Mouse (Mus musculus): Measurements from ENCODE around the gene P3h3. TPM values are rescaled to one million over a fixed set of nuclear protein-coding genes. Genes with fewer than 3 reads are reported as not detected.
"Not testable (repeated sequence)": the region's sequence is repeated elsewhere in the genome, so short reads cannot be mapped to it uniquely, and the experiment has no call there.

The P3h3 gene
- total and polyA plus RNA-seq, 2 experiments: 2.1 to 3.0 TPM

DNA sequence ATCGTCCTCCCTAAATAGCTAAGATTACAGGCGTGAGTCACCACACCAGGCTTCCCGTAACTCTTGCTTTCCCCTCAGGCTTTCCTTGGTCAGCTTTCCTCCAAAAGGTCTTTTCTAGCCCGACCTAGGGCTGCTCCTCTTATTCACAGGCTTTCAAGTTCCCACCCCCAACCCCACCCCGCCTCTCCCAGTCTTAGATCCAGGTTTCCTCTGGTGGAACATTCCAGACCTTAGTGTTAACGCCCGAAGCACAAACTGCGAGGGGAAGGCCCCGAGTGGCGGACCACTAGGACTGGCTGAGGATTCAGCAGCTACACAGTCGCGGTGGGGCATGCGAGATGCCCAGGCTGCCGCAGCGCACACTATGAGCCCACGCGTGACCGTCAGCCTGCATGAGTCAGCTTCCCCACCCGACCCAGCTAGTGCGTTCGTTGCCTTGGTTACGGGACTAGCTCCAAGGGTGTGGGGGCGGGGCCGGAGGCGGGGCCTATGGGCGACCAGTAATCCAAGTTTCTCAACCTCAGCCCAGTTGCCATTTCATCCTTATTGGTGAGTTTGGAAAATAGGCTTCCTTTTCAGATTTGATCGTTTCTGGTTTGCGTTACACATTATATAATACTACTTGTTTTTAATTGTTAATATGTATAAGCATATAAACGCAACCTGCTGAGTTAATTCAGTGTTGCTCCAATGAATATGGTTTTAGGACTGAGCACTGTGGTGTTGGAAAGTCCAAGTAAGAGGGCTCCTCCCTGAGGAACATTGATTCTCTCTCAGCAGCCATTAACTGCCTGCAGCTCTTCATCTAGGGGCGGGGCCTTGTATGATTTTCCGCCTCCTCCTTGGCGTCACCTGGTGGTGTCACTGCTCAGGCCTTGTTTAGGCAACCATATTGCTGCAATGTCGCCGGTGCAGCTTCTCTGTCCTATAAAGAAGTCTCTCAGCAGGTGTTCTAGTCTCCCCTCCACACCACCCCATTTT, 51.9 kb downstream of the P3h3 start:
- 4% methylated on average over 34 of the region's 34 CpGs for WGBS
- Histone ChIP-seq H3K36me3 (ENCODE audit: control insufficient read depth, insufficient read depth, low read length) (no peaks in the 10 kb centered on the region), H3K79me2 (ENCODE audit: control insufficient read depth, insufficient read depth, low read length) (no peaks in the 10 kb centered on the region), H3K27me3 (ENCODE audit: control insufficient read depth, insufficient read depth, low read length) (no peaks in the 10 kb centered on the region), H3K9ac (ENCODE audit: low read depth, low read length) (peak overlapping the region; percentile 59), H3K4me1 (ENCODE audit: control insufficient read depth, insufficient read depth, low read length) (peaks cover 17% of the 10 kb centered on the region), H3K4me3 (ENCODE audit: insufficient read depth, low read depth, low read length) (peak overlapping the region; percentile 60), H3K27ac (replicated peaks; ENCODE audit: insufficient read depth, low read depth, low read length) (peak overlapping the region; percentile 88)
- TF ChIP-seq CTCF (IDR thresholded peaks at IDR 0.05; ENCODE audit: low read depth, low read length) (peak; percentile 38; the same call in 1 of the 2 replicates), POLR2A (IDR thresholded peaks at IDR 0.05; ENCODE audit: extremely low read depth, insufficient read depth, low read length) (0 out of 2 replicates have a peak, but pooled peaks have one; percentile 49)
- peak; percentile 93 for DNase-seq (ENCODE audit: extremely low read depth, low read depth, low spot score)

DNA sequence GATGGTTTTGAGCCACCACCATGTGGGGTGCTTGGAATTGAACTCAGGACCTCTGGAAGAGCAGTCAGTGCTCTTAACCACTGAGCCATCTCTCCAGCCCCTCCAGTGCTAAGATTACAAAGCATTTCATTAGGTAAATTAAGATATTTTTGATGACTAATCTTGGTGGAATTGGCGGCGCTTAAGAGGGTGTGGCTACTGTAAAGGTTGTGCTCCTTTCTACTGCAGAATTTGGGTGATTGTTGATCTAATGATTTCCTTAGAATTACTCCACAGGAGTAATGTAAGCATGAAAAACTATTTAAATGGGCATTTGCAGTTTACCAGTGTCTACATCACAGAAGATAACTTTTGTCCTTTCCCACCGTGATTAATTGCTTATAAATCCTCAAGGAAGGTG, 53.2 kb downstream of the P3h3 start:
- Histone ChIP-seq H3K27ac (replicated peaks; ENCODE audit: insufficient read depth, low read depth, low read length) (no peak overlapping the region), H3K27me3 (ENCODE audit: control insufficient read depth, insufficient read depth, low read length) (no peaks in the 10 kb centered on the region), H3K36me3 (ENCODE audit: control insufficient read depth, insufficient read depth, low read length) (no peaks in the 10 kb centered on the region), H3K4me1 (ENCODE audit: control insufficient read depth, insufficient read depth, low read length) (peaks cover 11% of the 10 kb centered on the region), H3K9ac (ENCODE audit: low read depth, low read length) (no peak overlapping the region), H3K4me3 (ENCODE audit: insufficient read depth, low read depth, low read length) (no peak overlapping the region), H3K79me2 (ENCODE audit: control insufficient read depth, insufficient read depth, low read length) (no peaks in the 10 kb centered on the region)
- no peak for DNase-seq (ENCODE audit: extremely low read depth, low read depth, low spot score)
- WGBS: 88% methylated on average over 3 of the region's 3 CpGs
- TF ChIP-seq POLR2A (IDR thresholded peaks at IDR 0.05; ENCODE audit: extremely low read depth, insufficient read depth, low read length) (no peak), CTCF (IDR thresholded peaks at IDR 0.05; ENCODE audit: low read depth, low read length) (no peak)

DNA sequence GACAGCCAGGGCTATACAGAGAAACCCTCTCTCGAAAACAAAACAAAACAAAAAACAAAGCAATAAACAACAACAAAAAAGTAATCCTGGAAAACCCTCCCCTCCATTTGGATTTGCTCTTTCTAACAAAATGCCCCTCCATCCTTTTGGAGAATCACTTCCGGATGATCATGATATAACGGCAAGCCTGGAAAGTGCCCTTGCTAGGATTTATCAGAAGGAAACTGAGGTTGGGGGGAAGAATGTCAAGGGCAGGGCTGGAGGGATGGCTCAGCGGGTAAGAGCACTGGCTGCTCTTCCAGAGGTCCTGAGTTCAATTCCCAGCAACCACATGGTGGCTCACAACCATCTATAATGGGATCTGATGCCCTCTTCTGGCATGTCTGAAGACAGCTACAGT, 53.9 kb downstream of the P3h3 start:
- WGBS: 98% methylated on average over 4 of the region's 4 CpGs
- not testable (repeated sequence) for H3K36me3 ChIP-seq (ENCODE audit: control insufficient read depth, insufficient read depth, low read length)

DNA sequence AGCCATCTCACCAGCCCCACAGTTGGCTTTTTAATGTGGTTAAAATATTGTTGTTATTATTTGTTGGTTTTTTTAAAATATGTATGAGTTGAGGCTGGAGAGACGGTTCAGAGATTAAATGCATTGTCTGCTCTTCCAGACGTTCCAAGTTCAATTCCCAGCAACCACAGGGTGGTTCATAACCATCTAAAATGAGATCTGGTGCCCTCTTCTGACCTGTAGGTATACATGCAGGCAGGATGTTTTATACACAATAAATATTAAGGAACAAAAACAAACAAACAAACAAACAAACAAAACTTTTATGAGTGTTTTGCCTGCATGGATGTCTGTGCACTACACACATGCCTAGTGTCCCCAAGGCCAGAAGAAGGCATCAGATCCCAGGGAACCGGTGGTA, 54.5 kb downstream of the P3h3 start:
- no peak overlapping the region for H3K9ac ChIP-seq (ENCODE audit: low read depth, low read length)
- 88% methylated on average over 3 of the region's 3 CpGs for WGBS
- H3K4me3 ChIP-seq (ENCODE audit: insufficient read depth, low read depth, low read length): no peak overlapping the region
- no peaks in the 10 kb centered on the region for H3K27me3 ChIP-seq (ENCODE audit: control insufficient read depth, insufficient read depth, low read length)
- no peak overlapping the region for H3K27ac ChIP-seq (replicated peaks; ENCODE audit: insufficient read depth, low read depth, low read length)
- TF ChIP-seq POLR2A (IDR thresholded peaks at IDR 0.05; ENCODE audit: extremely low read depth, insufficient read depth, low read length) (no peak), CTCF (IDR thresholded peaks at IDR 0.05; ENCODE audit: low read depth, low read length) (no peak)
- peaks cover 8% of the 10 kb centered on the region for H3K4me1 ChIP-seq (ENCODE audit: control insufficient read depth, insufficient read depth, low read length)
- H3K36me3 ChIP-seq (ENCODE audit: control insufficient read depth, insufficient read depth, low read length): no peaks in the 10 kb centered on the region
- H3K79me2 ChIP-seq (ENCODE audit: control insufficient read depth, insufficient read depth, low read length): no peaks in the 10 kb centered on the region
- DNase-seq (ENCODE audit: extremely low read depth, low read depth, low spot score): no peak

More for the DNA sequence above, 53.9 kb downstream of the P3h3 start:
- DNase-seq (ENCODE audit: extremely low read depth, low read depth, low spot score); H3K27me3 ChIP-seq (ENCODE audit: control insufficient read depth, insufficient read depth, low read length); H3K9ac ChIP-seq (ENCODE audit: low read depth, low read length); H3K79me2 ChIP-seq (ENCODE audit: control insufficient read depth, insufficient read depth, low read length); H3K27ac ChIP-seq (replicated peaks; ENCODE audit: insufficient read depth, low read depth, low read length); H3K4me3 ChIP-seq (ENCODE audit: insufficient read depth, low read depth, low read length): not testable (repeated sequence)
- peaks cover 11% of the 10 kb centered on the region for H3K4me1 ChIP-seq (ENCODE audit: control insufficient read depth, insufficient read depth, low read length)

DNA sequence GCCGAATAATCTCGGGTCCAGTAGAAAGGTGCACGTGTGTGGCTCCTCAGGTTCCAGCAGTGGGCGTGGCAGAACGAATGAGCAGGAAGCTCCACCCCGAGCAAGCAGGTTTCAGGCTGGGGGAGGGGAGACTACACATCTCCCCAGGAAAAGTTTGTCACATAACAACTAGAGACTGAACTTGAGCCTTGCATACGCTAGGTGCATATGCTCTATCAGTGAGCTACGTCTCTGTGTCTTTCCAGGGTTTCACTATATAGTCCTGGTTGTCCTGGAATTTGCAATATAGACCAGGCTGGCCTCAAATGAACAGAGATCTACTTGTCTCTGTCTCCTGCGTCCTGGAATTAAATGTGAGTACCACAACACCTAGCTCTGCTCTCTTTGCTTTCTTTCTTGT, 55.2 kb downstream of the P3h3 start:
- 8% methylated on average over 7 of the region's 9 CpGs for WGBS
- not testable (repeated sequence) for H3K27me3 ChIP-seq (ENCODE audit: control insufficient read depth, insufficient read depth, low read length); H3K36me3 ChIP-seq (ENCODE audit: control insufficient read depth, insufficient read depth, low read length); H3K4me1 ChIP-seq (ENCODE audit: control insufficient read depth, insufficient read depth, low read length); H3K4me3 ChIP-seq (ENCODE audit: insufficient read depth, low read depth, low read length); H3K79me2 ChIP-seq (ENCODE audit: control insufficient read depth, insufficient read depth, low read length)
- Histone ChIP-seq H3K27ac (replicated peaks; ENCODE audit: insufficient read depth, low read depth, low read length) (peak overlapping the region; percentile 4; the same call in 1 of the 2 replicates), H3K9ac (ENCODE audit: low read depth, low read length) (peak overlapping the region; percentile 9; the same call in 1 of the 2 replicates)
- DNase-seq (ENCODE audit: extremely low read depth, low read depth, low spot score): peak; percentile 66

DNA sequence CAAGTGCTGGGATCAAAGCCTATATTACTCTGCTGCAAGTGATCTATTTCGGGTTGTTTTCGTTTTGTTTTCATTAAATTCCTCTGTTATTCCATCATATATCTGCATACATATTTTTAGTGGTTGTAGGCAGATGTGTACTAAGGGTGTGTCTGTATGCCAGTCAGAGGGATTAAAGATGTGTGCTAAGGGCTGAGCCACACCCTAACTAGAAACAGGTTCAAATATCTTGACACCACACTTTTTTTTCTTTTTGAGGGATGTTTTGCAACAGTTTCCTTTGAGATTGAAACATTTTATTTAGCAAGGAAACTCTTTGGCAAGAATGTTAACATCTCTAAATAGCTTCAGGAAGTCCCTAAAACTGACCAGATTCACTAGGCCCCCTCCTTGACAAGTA, 61.4 kb downstream of the P3h3 start:
- DNase-seq (ENCODE audit: extremely low read depth, low read depth, low spot score): no peak
- H3K4me1 ChIP-seq (ENCODE audit: control insufficient read depth, insufficient read depth, low read length): no peaks in the 10 kb centered on the region
- no peaks in the 10 kb centered on the region for H3K79me2 ChIP-seq (ENCODE audit: control insufficient read depth, insufficient read depth, low read length)
- TF ChIP-seq CTCF (IDR thresholded peaks at IDR 0.05; ENCODE audit: low read depth, low read length) (no peak), POLR2A (IDR thresholded peaks at IDR 0.05; ENCODE audit: extremely low read depth, insufficient read depth, low read length) (no peak)
- no peaks in the 10 kb centered on the region for H3K27me3 ChIP-seq (ENCODE audit: control insufficient read depth, insufficient read depth, low read length)
- H3K9ac ChIP-seq (ENCODE audit: low read depth, low read length): no peak overlapping the region
- H3K27ac ChIP-seq (replicated peaks; ENCODE audit: insufficient read depth, low read depth, low read length): no peak overlapping the region
- H3K36me3 ChIP-seq (ENCODE audit: control insufficient read depth, insufficient read depth, low read length): no peaks in the 10 kb centered on the region
- 77% methylated on average over 2 of the region's 2 CpGs for WGBS
- no peak overlapping the region for H3K4me3 ChIP-seq (ENCODE audit: insufficient read depth, low read depth, low read length)

Measured in liver, adult 2 months (tissue).